Mouse (Mus musculus): ENCODE data around the gene Acadsb.

- no peak for TF ChIP-seq CTCF (IDR thresholded peaks at IDR 0.05; ENCODE audit: borderline replicate concordance, control insufficient read depth, extremely low read depth, insufficient read depth, low read length, poor library complexity)
- no peak for TF ChIP-seq POLR2A (IDR thresholded peaks at IDR 0.05; ENCODE audit: control insufficient read depth, extremely low read depth, insufficient read depth, low read length, poor library complexity)
These were observed 66.7 kb downstream of the Acadsb start for GRCm38 (mm10) chr7:131477140-131477539.
